Comparison of ENCODE assay signal across 24 mouse cellular contexts in genomic region chr1:124630084-124630483, GRCm38 (mm10).
"Had no signal": no experiment of that assay in that cellular context is flagged by ENCODE, and none has a peak within 500 bp of the region (broad histone marks: within the 10 kb centered on the region; RNA-seq: fewer than 3 reads in every experiment).

No protein-coding gene starts in this region.

- H3K4me2 ChIP-seq: heart, embryonic 12.5 days; hindbrain, embryonic 12.5 days; hindbrain, embryonic 14.5 days; limb, embryonic 15.5 days; liver, embryonic 12.5 days had no signal

- H3K9me3 ChIP-seq: heart, embryonic 10.5 days; heart, embryonic 12.5 days; hindbrain, embryonic 10.5 days; hindbrain, embryonic 12.5 days; limb, embryonic 15.5 days; liver, embryonic 12.5 days had no signal

- H3K4me3 ChIP-seq: gastrocnemius, adult 2 months; heart, embryonic 10.5 days; heart, embryonic 12.5 days; hindbrain, embryonic 10.5 days; hindbrain, embryonic 12.5 days; limb, embryonic 15.5 days; liver, embryonic 12.5 days had no signal

- H3K4me1 ChIP-seq: heart, embryonic 10.5 days; heart, embryonic 12.5 days; hindbrain, embryonic 10.5 days; hindbrain, embryonic 12.5 days; limb, embryonic 15.5 days; liver, embryonic 12.5 days had no signal

- H3K36me3 ChIP-seq: heart, embryonic 10.5 days; heart, embryonic 12.5 days; hindbrain, embryonic 10.5 days; hindbrain, embryonic 12.5 days; limb, embryonic 15.5 days; liver, embryonic 12.5 days had no signal

- ATAC-seq: forebrain, postnatal 0 days; hindbrain, embryonic 16.5 days; liver, embryonic 12.5 days had no signal

- DNase-seq: forebrain, postnatal 0 days; gastrocnemius, adult 2 months; gastrocnemius, postnatal 10 days; gastrocnemius, postnatal 25 days; heart, adult 18-20 months; heart, postnatal 10 days; heart, postnatal 4 days; kidney, adult 11 months; kidney, adult 8-10 months; kidney, postnatal 14 days; kidney, postnatal 36 days; layer of hippocampus, adult 9-11 months; layer of hippocampus, postnatal 36 days; left cerebral cortex, postnatal 4 days had no signal

- H3K27ac ChIP-seq: gastrocnemius, adult 2 months; heart, embryonic 10.5 days; hindbrain, embryonic 10.5 days; hindbrain, embryonic 12.5 days; hindbrain, embryonic 14.5 days; kidney, postnatal 0 days; limb, embryonic 15.5 days; liver, embryonic 12.5 days; liver, embryonic 14.5 days had no signal

- H3K27me3 ChIP-seq: heart, embryonic 12.5 days; hindbrain, embryonic 12.5 days; limb, embryonic 15.5 days; liver, embryonic 12.5 days had no signal

- H3K9ac ChIP-seq: forebrain, postnatal 0 days; heart, embryonic 12.5 days; hindbrain, embryonic 12.5 days; hindbrain, embryonic 14.5 days; limb, embryonic 15.5 days; liver, embryonic 12.5 days; liver, embryonic 14.5 days had no signal
